Mouse (Mus musculus) liver, embryonic 12.5 days (tissue): ENCODE results near the gene Wapl. TPM values are rescaled to one million over a fixed set of nuclear protein-coding genes. Genes with fewer than 3 reads are reported as not detected.
A peak's percentile ranks its signal among the peaks of the same experiment; 100 is the strongest.

Source experiments
- ATAC-seq: fragments of 200-750 bp; cut with Nextera tagmentation; 2 replicates; pipeline ENCODE4 v1.8.0; 2017; ENCODE audit warnings: moderate number of reproducible peaks, mild to moderate bottlenecking, moderate library complexity
- H3K27ac ChIP-seq: fragments of 300-500 bp; sonication (generic); 2 replicates; pipeline ENCODE4 v1.5.1; 2016; ENCODE audit warnings: mild to moderate bottlenecking
- H3K27me3 ChIP-seq: fragments of 300-500 bp; sonication (generic); replicated peaks from 2 replicates; pipeline ENCODE4 v1.6.1; 2016; ENCODE audit warnings: mild to moderate bottlenecking, moderate library complexity
- H3K36me3 ChIP-seq: fragments of 300-500 bp; sonication (generic); 2 replicates; pipeline ENCODE4 v1.6.1; 2016; ENCODE audit warnings: mild to moderate bottlenecking, moderate library complexity
- H3K4me1 ChIP-seq: fragments of 300-500 bp; sonication (generic); 2 replicates; pipeline ENCODE4 v1.6.1; 2016
- H3K4me2 ChIP-seq: fragments of 300-500 bp; sonication (generic); 2 replicates; pipeline ENCODE4 v1.6.1; 2016; ENCODE audit warnings: mild to moderate bottlenecking, moderate library complexity
- H3K4me3 ChIP-seq: fragments of 300-500 bp; sonication (generic); 2 replicates; pipeline ENCODE4 v1.5.1; 2016; ENCODE audit warnings: mild to moderate bottlenecking, moderate library complexity
- H3K9ac ChIP-seq: fragments of 300-500 bp; sonication (generic); 2 replicates; pipeline ENCODE4 v1.6.1; 2016; ENCODE audit warnings: mild to moderate bottlenecking, moderate library complexity
- H3K9me3 ChIP-seq: fragments of 300-500 bp; sonication (generic); replicated peaks from 2 replicates; pipeline ENCODE4 v1.6.1; 2016; ENCODE audit warnings: mild to moderate bottlenecking, moderate library complexity
- WGBS: fragments of 180-500 bp; shearing (Covaris S2); methylation state at CpG from one replicate; pipeline ENCODE4 v1.1.7; 2016; ENCODE audit not compliant: insufficient replicate concordance; 5-methylcytosine and 5-hydroxymethylcytosine counted together
- polyA plus RNA-seq: library from polyadenylated mRNA; unstranded; fragments of >200 nt; fragmentation: Nextera tagmentation; extraction: Ambion mirVana; gene quantifications from 2 replicates; pipeline ENCODE4 v1.2.1, GENCODE M21; 2016

Wapl gene
- polyA plus RNA-seq, 1 experiment from 2014 or later = 43.8 TPM

DNA sequence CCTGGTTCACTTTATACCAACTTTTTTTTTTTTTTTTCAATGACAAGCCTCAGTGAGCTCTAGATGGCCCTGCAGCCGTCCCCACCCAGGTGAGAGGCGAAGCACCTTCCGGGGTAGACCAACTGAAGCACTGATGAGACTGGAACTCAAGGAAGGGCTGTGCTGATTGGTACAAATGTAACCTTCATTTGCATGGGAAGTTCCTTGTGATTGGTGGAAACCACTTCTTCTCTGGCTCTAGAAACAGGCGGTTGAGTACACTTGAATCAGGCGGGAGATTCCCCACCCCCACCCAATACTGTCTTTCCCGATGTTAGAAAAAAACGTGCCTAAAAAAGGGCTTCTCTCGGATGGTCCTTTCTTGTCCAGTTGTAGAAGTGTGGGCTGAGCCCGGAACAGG lies 91.2 kb downstream of the Wapl start:
- Histone ChIP-seq H3K9ac (no peak overlapping the region), H3K4me2 (no peak overlapping the region), H3K4me1 (peaks cover 23% of the 10 kb centered on the region), H3K27ac (no peak overlapping the region), H3K4me3 (no peak overlapping the region), H3K27me3 (no peaks in the 10 kb centered on the region; the same call in 1 of the 2 replicates), H3K36me3 (no peaks in the 10 kb centered on the region), H3K9me3 (no peaks in the 10 kb centered on the region)
- 68% methylated on average over 9 of the region's 9 CpGs for WGBS
- ATAC-seq = no peak

DNA sequence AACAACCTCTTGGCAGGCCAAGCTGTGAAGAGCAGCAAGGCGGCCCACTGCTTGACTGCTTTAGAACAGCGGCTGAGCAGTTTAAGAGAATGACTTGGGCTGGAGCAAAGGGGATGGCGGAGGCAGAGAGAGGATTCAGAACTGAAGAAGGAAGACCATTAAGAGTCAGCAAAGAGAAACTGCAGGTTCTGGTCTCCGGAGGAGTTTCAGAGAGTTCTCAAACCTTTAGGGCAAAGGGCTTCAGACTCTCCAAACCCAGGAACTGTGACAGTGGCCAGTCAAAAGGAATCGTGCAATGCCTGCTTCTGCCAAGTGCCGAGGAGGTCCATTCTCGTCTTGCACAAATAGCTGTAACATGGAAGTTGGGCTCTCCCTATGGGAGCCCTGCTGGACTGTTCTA lies 91.7 kb downstream of the Wapl start:
- no peaks in the 10 kb centered on the region; the same call in 1 of the 2 replicates for H3K27me3 ChIP-seq
- ATAC-seq = no peak
- no peaks in the 10 kb centered on the region for H3K36me3 ChIP-seq
- no peaks in the 10 kb centered on the region for H3K9me3 ChIP-seq
- no peak overlapping the region for H3K27ac ChIP-seq
- H3K4me3 ChIP-seq = no peak overlapping the region
- 69% methylated on average over 7 of the region's 7 CpGs for WGBS
- no peak overlapping the region for H3K9ac ChIP-seq
- H3K4me2 ChIP-seq = no peak overlapping the region
- peaks cover 27% of the 10 kb centered on the region for H3K4me1 ChIP-seq

DNA sequence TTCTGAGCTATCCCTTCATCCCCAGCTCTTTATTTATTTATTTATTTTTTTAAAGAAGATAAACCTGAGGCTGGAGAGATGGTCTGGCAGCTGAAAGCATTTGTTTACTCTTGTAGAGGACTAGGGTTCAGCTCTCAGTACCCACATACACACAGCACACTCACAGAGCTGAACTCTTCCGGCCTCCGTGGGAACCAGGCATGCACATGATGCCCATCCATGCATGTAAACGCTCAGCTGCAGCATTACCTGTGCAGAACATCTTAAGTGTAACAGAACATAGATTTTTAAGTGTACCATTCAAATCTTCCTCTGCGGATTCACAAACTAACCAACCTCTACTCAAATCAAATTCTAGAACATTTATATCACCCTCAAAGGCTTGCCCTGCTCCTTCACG lies 92.5 kb downstream of the Wapl start:
- H3K27me3 ChIP-seq = no peaks in the 10 kb centered on the region; the same call in 1 of the 2 replicates
- H3K4me1 ChIP-seq = peaks cover 35% of the 10 kb centered on the region
- no peaks in the 10 kb centered on the region for H3K9me3 ChIP-seq
- H3K9ac ChIP-seq = no peak overlapping the region
- WGBS = 85% methylated on average over 5 of the region's 5 CpGs
- no peaks in the 10 kb centered on the region for H3K36me3 ChIP-seq
- H3K4me3 ChIP-seq = no peak overlapping the region
- H3K4me2 ChIP-seq = no peak overlapping the region
- no peak for ATAC-seq
- no peak overlapping the region for H3K27ac ChIP-seq

DNA sequence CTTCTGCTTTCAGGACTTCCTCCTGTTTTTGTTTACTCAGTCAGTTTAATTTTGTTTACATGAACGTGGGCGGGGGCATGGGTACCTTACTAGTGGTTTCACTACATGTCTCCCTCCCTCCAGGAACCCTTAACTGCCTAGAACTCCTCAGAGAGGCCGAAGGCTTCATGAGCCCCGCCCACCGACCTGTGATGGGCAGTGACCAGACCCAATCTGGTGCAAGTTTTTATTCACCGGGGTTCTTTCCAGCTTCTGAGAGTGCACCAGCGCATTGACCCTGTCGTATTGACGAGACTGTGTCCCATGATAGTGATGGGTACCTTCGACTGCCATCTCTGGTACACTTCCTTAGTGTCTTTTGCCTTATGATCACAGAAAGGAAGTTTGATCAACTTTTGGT lies 94.6 kb downstream of the Wapl start:
- Histone ChIP-seq H3K9ac (no peak overlapping the region), H3K27ac (no peak overlapping the region), H3K4me2 (peak overlapping the region; percentile 96), H3K4me3 (peak overlapping the region; percentile 63), H3K27me3 (no peaks in the 10 kb centered on the region; the same call in 1 of the 2 replicates), H3K4me1 (peaks cover 40% of the 10 kb centered on the region), H3K9me3 (no peaks in the 10 kb centered on the region), H3K36me3 (no peaks in the 10 kb centered on the region)
- peak; percentile 66 for ATAC-seq
- under 1% methylated on average over 10 of the region's 10 CpGs for WGBS

DNA sequence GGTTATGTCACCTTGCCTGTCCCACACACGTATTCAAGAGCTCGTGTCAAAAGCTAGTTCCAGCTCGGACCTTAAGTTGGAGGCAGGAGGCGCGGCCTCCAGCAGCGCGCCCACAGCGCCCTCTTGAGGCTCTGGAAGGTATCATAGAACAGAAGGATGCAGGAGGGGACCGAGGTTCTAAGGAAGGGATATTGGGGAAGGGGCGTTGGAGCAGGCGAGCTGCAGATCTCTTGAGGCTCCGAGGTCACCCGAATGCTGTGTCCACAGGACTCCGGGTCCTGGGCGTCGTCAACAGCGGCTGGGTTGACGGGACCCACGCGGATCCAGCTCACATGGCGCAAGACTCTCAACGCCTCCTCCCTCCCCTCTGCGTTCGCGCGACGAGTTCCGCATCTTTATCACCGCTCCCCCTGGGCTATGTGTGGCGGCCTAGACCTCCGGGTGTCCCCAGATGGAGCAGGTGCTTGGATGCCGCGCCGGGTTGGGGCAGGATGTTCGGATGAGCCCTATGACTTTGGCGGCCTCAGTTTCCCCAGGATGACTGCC lies 95.4 kb downstream of the Wapl start:
- peak; percentile 58 for ATAC-seq
- Histone ChIP-seq H3K4me3 (peak overlapping the region; percentile 63), H3K4me2 (peak overlapping the region; percentile 96), H3K36me3 (no peaks in the 10 kb centered on the region), H3K27me3 (no peaks in the 10 kb centered on the region), H3K9ac (peak overlapping the region; percentile 68), H3K27ac (0 out of 2 replicates have a peak overlapping the region, but pooled peaks have one; percentile 32), H3K9me3 (no peaks in the 10 kb centered on the region), H3K4me1 (peaks cover 37% of the 10 kb centered on the region)
- under 1% methylated on average over 36 of the region's 36 CpGs for WGBS

DNA sequence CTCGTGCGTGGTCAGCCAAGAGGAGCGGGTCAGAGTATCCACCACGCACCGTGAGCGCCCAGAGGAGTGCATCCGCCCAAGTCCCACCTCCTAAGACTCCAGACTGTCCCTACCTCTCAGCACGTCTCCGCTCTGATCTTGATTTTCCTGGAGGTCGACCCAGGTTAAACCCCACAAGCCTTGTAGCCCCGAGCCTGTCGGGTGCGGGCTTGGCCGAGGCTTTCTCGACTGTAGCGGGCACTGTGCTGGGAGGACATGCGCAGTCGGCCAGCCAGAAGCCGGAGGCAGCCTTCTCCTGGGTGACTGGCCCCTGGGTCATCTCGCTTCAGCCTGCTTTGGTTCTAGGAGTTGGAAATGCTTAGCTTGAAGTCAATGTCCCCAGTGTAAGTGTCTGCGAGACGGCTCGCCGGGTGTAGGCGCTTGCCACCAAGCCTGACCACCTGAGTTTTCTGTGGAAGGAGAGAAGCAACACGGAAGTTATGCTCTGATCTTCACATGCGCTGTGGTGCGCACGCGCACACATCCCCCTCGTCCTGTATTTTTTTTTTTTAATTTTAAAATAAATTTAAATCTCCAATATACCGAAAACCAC lies 95.9 kb downstream of the Wapl start:
- H3K27ac ChIP-seq = 0 out of 2 replicates have a peak overlapping the region, but pooled peaks have one; percentile 36
- 11% methylated on average over 32 of the region's 32 CpGs for WGBS
- H3K9ac ChIP-seq = peak overlapping the region; percentile 68
- H3K36me3 ChIP-seq = no peaks in the 10 kb centered on the region
- peak overlapping the region; percentile 63 for H3K4me3 ChIP-seq
- peak overlapping the region; percentile 96 for H3K4me2 ChIP-seq
- H3K4me1 ChIP-seq = peaks cover 37% of the 10 kb centered on the region
- H3K27me3 ChIP-seq = no peaks in the 10 kb centered on the region
- no peaks in the 10 kb centered on the region for H3K9me3 ChIP-seq
- peak; percentile 57 for ATAC-seq

DNA sequence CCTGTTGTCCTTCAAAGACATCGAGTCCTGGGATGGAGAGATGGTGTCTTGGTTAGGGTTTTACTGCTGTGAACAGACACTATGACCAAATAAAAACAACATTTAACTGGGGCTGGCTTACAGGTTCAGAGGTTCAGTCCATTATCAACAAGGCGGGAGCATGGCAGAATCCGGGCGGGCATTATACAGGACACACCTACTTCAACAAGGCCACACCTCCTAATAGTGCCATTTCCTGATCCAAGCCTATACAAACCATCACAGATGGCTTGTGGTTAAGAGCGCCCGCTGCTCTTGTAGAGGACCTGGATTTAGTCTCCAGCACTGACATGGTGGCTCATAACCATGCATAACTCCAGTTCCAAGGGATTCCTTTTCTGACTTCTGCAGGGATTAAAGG lies 96.7 kb downstream of the Wapl start:
- Histone ChIP-seq H3K36me3 (no peaks in the 10 kb centered on the region), H3K9me3 (no peaks in the 10 kb centered on the region), H3K4me3 (no peak overlapping the region), H3K9ac (no peak overlapping the region), H3K27me3 (no peaks in the 10 kb centered on the region), H3K4me2 (peak overlapping the region; percentile 96), H3K4me1 (peaks cover 37% of the 10 kb centered on the region), H3K27ac (no peak overlapping the region)
- WGBS = 49% methylated on average over 6 of the region's 6 CpGs
- ATAC-seq = peak; percentile 43

DNA sequence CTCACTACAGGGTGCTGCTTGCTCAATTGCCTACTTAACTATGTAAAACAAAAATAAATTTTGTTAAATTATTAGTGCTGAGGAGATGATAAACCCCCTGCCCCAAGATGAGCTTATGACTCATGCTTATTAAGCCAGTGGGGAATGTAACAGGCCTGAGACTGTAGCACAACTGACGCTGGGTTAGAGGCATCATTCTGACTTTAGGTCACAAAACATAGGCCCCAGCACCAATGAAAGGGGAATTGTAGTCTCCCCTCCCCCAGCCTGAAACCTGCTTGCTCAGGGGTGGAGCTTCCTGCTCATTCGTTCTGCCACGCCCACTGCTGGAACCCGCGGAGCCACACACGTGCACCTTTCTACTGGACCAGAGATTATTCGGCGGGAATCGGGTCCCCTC lies 97.9 kb downstream of the Wapl start:
- Histone ChIP-seq H3K9me3 (no peaks in the 10 kb centered on the region), H3K27me3 (no peaks in the 10 kb centered on the region), H3K4me2 (peak overlapping the region; percentile 28), H3K27ac (no peak overlapping the region), H3K9ac (no peak overlapping the region), H3K4me1 (peaks cover 37% of the 10 kb centered on the region), H3K4me3 (no peak overlapping the region), H3K36me3 (no peaks in the 10 kb centered on the region)
- 16% methylated on average over 9 of the region's 9 CpGs for WGBS
- ATAC-seq = no peak

DNA sequence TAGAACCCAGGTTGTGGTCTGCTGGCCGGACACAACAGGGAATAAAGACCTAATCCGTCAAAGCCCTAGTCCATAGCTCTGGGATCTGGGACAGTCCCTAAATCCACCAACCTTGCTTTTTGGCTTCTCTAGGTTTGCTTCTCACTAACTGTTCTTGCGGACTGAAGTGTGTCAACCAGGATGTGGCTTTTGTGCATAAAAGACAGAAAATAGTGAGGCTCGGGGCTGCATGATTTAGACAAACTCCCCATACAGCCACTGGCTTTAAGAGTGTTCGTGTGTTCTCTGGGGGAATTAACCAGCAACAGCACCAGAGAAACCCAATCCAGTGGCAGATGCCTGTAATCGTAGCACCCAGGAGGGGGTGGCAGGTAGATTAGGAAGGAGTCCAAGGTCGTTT lies 98.4 kb downstream of the Wapl start:
- 0 out of 2 replicates have a peak, but pooled peaks cover 5% of the 10 kb centered on the region for H3K27me3 ChIP-seq
- no peak overlapping the region for H3K9ac ChIP-seq
- H3K36me3 ChIP-seq = no peaks in the 10 kb centered on the region
- H3K9me3 ChIP-seq = no peaks in the 10 kb centered on the region
- H3K27ac ChIP-seq = no peak overlapping the region
- H3K4me1 ChIP-seq = peaks cover 37% of the 10 kb centered on the region
- 50% methylated on average over 7 of the region's 7 CpGs for WGBS
- ATAC-seq = no peak
- no peak overlapping the region for H3K4me3 ChIP-seq
- H3K4me2 ChIP-seq = no peak overlapping the region

DNA sequence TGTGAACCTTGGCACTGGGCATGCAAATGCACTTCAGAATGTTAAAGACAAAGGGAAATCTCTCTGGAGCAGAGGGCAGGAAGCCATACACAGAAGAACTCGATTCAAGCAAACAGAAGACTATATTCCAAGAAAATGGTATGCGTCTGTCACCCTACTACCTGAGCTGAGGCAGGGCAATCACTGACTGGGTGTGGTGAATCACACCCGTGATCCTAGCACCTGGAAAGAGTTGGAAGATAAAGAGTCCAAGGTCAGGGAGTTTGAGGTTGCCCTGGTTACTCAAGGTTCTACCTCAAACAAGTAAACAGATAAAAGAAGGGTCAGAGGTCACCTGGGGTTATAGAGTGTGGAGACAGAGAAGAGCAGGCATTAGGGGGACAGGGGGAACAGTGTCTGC lies 100.0 kb downstream of the Wapl start:
- Histone ChIP-seq H3K27ac (no peak overlapping the region), H3K4me1 (peaks cover 30% of the 10 kb centered on the region), H3K9me3 (no peaks in the 10 kb centered on the region), H3K27me3 (0 out of 2 replicates have a peak, but pooled peaks cover 8% of the 10 kb centered on the region), H3K36me3 (no peaks in the 10 kb centered on the region), H3K4me2 (no peak overlapping the region), H3K4me3 (no peak overlapping the region), H3K9ac (no peak overlapping the region)
- no peak for ATAC-seq
- WGBS = 50% methylated on average over 3 of the region's 3 CpGs

DNA sequence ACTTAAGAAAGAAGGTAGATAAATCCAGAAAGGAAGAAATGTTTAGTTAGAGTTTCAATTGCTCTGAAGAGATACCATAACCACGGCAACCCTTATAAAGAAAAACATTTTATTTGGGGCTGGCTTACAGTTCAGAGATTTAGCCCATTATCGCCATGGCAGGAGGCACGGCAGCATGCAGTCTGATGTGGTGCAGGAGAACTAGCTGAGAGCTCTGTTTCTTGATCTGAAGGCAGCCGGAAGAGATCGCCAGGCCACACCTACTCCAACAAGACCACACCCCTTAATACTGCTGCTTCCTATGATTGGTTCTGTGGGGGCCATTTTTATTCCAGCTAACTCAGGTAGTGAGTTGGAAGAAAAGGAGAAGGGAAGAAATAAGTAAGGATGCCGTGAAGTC lies 100.5 kb downstream of the Wapl start:
- ATAC-seq = no peak
- H3K9me3 ChIP-seq = no peaks in the 10 kb centered on the region
- 65% methylated on average over 6 of the region's 6 CpGs for WGBS

DNA sequence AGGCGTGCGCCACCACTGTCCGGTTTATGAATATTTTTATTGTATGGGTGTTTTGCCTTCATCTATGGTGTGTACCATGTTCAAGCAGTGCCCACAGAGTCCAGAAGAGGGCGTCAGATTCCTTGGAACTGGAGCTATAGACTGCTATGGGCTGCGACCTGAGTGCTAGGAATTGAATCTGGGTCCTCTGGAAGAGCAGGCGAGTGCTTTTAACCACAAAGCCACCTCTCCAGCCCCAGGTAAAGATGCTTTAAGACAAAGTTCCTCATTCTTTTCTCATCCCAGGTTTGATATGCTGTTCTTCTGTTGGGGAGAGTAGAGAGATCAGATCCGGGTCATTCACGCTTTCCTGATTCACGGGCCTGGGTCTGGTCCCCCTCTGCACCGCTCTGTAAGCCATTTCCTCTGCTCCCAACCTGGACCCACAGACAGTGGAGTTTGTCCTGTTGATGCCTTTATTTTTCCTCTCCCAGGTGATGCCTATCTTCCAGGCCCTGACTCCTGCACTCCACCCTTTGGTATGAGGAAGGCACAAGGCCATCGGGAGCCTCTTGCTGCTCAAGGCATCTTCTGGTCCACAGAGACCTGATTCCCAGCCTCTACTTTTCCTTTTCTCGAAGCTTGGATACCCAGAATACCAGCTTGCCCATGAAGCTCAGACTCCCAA lies 103.1 kb downstream of the Wapl start:
- H3K36me3 ChIP-seq = no peaks in the 10 kb centered on the region
- 68% methylated on average over 12 of the region's 12 CpGs for WGBS

More for the DNA sequence above, 100.5 kb downstream of the Wapl start:
- H3K27me3 ChIP-seq = 0 out of 2 replicates have a peak, but pooled peaks cover 8% of the 10 kb centered on the region
- H3K27ac ChIP-seq = no peak overlapping the region
- H3K4me1 ChIP-seq = peaks cover 24% of the 10 kb centered on the region
- no peaks in the 10 kb centered on the region for H3K36me3 ChIP-seq
- H3K4me3 ChIP-seq = no peak overlapping the region
- H3K9ac ChIP-seq = no peak overlapping the region
- no peak overlapping the region for H3K4me2 ChIP-seq

More for the DNA sequence above, 103.1 kb downstream of the Wapl start:
- Histone ChIP-seq H3K27ac (no peak overlapping the region), H3K4me2 (no peak overlapping the region), H3K27me3 (0 out of 2 replicates have a peak, but pooled peaks cover 8% of the 10 kb centered on the region), H3K4me3 (no peak overlapping the region), H3K4me1 (no peaks in the 10 kb centered on the region), H3K9ac (no peak overlapping the region), H3K9me3 (no peaks in the 10 kb centered on the region)
- no peak for ATAC-seq
